Mouse (Mus musculus) Patski (cell line): Measurements from ENCODE around the gene Mdm4. TPM values are rescaled to one million over a fixed set of nuclear protein-coding genes. Genes with fewer than 3 reads are reported as not detected.

Experiments used
- ATAC-seq: fragments of 100-300 bp; one replicate; pipeline ENCODE4 v1.8.0; 2021
- CTCF ChIA-PET: fragments of 350-600 bp; sonication (Branson Sonifier 250); formaldehyde crosslinking; loops from one replicate; lab custom pipeline; 2022; ENCODE audit warnings: inconsistent platforms; lab: Charles Lee
- POLR2A ChIA-PET: fragments of 350-600 bp; sonication (Branson Sonifier 250); formaldehyde crosslinking; loops from one replicate; lab custom pipeline; 2022; ENCODE audit warnings: antibody characterized with exemption, inconsistent platforms; lab: Charles Lee
- DNase-seq: peaks from one replicate; pipeline ENCODE4 v3.0.0-alpha.2; 2011; ENCODE audit warnings: low read depth, low spot score
- H3K27me3 ChIP-seq: fragments of 371-371 bp; one replicate; pipeline ENCODE4 v1.5.1; 2021
- CTCF ChIP-seq: fragments of 100-300 bp; IDR thresholded peaks from one replicate; pipeline ENCODE4 v1.5.1; 2021
- in situ Hi-C: fragments of 300-500 bp; cut with MboI; formaldehyde crosslinking; loops from 3 replicates; pipeline ENCODE4 v1.11.1; 2018; ENCODE audit warnings: low pct_unique_long_range_greater_than_20kb, mixed read lengths
- polyA plus RNA-seq: library from polyadenylated mRNA; unstranded; gene quantifications from one replicate; pipeline ENCODE4 v1.2.3, GENCODE M21; 2021

Gene Mdm4
- polyA plus RNA-seq, 1 experiment from 2014 or later, result 59.2 TPM

GRCm38 (mm10) chr1:132930291-132930690 lies 100.1 kb downstream of the Mdm4 start:
- in situ Hi-C loops, result no loop called here
- CTCF ChIA-PET, result no interaction called here
- TF ChIP-seq CTCF, result no peak
- peaks cover 51% of the 10 kb centered on the region for H3K27me3 ChIP-seq
- no peak for DNase-seq
- ATAC-seq, result no peak
- POLR2A ChIA-PET, result no interaction called here

DNA sequence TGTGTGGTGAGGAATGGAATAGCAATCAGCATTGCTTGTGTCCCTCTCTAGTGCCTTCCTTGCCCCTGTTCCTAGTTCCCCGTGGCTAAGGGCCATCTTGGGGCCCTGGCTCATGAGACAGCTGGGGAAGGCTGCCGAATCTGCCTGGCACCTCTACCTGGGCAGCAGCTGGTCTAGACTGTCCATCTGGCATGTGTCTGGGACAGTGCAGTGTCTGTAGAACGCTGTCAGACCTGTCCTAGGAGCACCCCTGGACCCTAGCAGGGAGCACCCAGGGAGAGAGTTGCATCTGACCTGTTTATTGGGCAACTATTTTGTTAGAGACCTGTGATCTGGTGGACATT lies 101.5 kb downstream of the Mdm4 start:
- DNase-seq, result no peak
- in situ Hi-C loops, result no loop called here
- ChIA-PET CTCF (interaction anchor here (1.0 kb wide), 1 partner anchor 45 kb away, joined by 3 read pairs; no protein-coding TSS in a partner anchor), POLR2A (no interaction called here)
- TF ChIP-seq CTCF, result no peak
- no peak for ATAC-seq
- H3K27me3 ChIP-seq, result peaks cover 39% of the 10 kb centered on the region

DNA sequence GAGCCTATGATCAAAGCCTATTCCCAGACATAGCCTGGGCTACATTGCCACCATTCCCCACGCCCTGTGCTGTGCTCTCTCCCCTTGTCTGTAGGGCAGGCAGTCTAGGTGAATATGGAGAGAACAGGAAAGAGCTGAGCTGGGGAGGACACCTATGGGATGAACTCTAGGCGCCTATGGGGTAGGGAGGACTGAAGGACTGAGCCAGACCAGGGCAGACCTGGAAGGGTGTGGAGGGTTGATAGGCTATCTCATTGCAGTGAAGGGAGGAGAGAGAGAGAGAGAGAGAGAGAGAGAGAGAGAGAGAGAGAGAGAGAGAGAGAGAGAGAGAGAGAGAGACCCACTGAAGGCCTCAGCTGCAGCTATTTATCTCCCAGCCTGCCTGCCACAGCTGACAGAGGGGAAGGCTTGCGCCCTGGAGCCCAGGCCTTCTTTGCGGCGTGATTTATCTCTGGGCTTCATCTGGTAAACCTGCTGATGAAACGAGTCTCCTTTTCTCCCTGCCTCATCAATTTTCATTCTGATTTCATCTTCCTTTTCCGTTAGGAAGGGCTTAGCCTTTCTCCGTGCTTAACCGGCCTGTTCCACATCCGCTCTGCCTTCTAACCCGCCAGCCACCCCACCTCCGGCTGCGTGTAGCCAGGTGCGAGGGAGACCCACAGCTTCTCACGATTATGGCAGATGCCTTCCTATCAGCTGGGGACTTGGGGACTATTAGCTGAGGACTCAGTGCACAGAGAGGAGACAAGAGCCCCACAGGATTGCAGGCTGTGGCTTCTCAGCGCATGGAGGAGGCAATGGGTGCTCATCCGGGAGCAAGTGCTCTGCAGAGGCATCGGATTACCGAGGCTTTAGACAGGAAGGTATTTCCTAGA lies 102.1 kb downstream of the Mdm4 start:
- POLR2A ChIA-PET, result no interaction called here
- in situ Hi-C loops, result no loop called here
- ATAC-seq, result no peak
- TF ChIP-seq CTCF, result no peak
- peaks cover 40% of the 10 kb centered on the region for H3K27me3 ChIP-seq
- DNase-seq, result no peak
- CTCF ChIA-PET, result no interaction called here

DNA sequence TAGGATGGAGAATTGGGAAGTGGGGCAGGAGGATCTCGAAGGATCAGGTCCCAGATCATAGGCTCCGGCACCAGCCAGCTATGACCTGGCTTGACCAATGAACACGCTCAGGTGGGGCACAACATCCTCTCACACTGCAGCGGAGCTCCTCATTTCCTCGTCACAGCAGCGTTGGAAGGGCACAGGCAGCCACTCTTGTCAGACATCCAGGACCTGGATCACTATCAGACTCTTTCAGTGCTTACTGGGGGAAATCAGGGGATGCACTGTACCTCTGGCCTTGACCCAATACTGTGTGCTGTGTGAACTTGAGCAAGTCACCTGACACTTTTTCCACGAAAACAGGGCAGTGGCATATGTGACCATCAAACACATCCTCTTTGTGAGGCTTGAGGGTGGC lies 105.1 kb downstream of the Mdm4 start:
- TF ChIP-seq CTCF, result no peak
- ChIA-PET CTCF (no interaction called here), POLR2A (interaction anchor here (0.5 kb wide), 1 partner anchor 159 kb away, joined by 3 read pairs; no protein-coding TSS in a partner anchor)
- no peak for DNase-seq
- in situ Hi-C loops, result no loop called here
- H3K27me3 ChIP-seq, result peaks cover 33% of the 10 kb centered on the region
- ATAC-seq, result no peak

DNA sequence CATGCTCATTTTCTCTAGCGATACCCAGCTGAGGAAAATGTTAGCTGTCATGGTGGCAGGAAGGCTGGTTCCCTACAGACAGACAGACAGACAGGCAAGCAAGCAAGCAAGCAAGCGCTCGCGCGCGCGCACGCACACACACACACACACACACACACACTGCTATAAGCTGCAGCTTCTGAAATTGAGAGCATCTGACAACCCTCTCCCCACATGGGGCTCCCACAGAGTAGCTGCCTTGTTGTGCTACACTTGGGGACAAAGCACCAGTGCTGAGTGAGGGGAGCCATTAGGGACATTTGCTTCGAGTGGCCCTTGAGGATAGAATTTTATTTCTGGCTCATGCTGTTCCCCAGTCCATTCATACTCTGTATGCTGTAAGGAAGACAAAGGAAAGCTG lies 108.1 kb downstream of the Mdm4 start:
- peaks cover 34% of the 10 kb centered on the region for H3K27me3 ChIP-seq
- DNase-seq (no peak), ATAC-seq (no peak)
- CTCF ChIA-PET, result no interaction called here
- POLR2A ChIA-PET, result no interaction called here
- no peak for TF ChIP-seq CTCF
- in situ Hi-C loops, result no loop called here

DNA sequence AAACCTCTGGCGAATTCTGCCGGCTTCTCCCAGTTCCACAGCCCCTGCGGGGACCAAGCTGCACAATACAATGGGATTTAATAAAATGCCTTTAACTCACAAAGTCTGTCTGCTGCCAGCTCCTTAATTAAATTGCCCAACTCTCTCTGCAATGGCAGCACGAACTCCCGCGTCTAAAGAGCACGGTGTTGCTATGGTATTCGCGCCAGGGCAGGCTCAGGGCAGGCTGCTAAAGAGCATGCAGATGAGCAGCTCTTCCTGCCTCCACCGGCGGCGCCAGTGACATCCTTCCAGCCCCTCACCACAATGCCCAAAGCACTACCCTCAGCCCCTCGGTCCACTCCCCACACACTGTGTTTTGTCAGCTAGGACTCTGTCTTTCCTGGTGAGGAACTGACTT lies 109.3 kb downstream of the Mdm4 start:
- ChIA-PET POLR2A (no interaction called here), CTCF (no interaction called here)
- DNase-seq (no peak), ATAC-seq (no peak)
- no peak for TF ChIP-seq CTCF
- in situ Hi-C loops, result no loop called here
- H3K27me3 ChIP-seq, result peaks cover 26% of the 10 kb centered on the region

GRCm38 (mm10) chr1:132919258-132919657 lies 111.1 kb downstream of the Mdm4 start:
- in situ Hi-C loops, result no loop called here
- POLR2A ChIA-PET, result no interaction called here
- CTCF ChIA-PET, result no interaction called here
- no peak for DNase-seq
- TF ChIP-seq CTCF, result no peak
- peaks cover 21% of the 10 kb centered on the region for H3K27me3 ChIP-seq
- ATAC-seq, result no peak

DNA sequence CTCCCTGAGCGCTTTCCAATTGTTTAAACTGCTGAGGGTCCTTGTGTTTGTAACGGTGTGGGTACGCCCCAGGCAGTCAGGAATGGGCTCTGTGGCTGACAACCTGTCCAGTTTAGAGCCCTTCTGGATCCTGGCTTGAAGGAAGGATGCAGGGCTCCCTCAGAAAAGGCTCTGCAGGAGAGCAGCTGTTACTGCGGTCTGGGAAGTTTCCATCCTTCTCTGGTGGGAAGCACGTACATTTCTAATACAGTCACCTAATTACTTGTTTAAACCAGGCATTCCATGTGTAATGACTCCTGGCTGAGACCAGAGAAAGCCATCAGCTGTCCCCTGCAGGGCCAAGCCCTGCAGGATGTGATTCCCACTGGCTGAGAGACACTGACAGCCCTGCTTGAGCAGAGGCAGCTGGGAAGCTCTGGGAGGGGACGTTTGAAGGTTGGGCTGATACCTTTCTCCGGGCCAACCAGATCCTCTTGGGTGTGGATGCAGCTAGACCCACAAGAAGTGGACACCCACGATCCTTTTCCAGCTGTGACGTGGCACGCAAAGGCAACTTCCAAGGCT lies 112.2 kb downstream of the Mdm4 start:
- ChIA-PET POLR2A (no interaction called here), CTCF (no interaction called here)
- in situ Hi-C loops, result no loop called here
- TF ChIP-seq CTCF, result no peak
- ATAC-seq, result no peak
- H3K27me3 ChIP-seq, result peaks cover 16% of the 10 kb centered on the region
- no peak for DNase-seq

GRCm38 (mm10) chr1:132917554-132917953 lies 112.8 kb downstream of the Mdm4 start:
- ChIA-PET CTCF (no interaction called here), POLR2A (no interaction called here)
- TF ChIP-seq CTCF, result no peak
- in situ Hi-C loops, result no loop called here
- DNase-seq (no peak), ATAC-seq (no peak)
- peaks cover 14% of the 10 kb centered on the region for H3K27me3 ChIP-seq

DNA sequence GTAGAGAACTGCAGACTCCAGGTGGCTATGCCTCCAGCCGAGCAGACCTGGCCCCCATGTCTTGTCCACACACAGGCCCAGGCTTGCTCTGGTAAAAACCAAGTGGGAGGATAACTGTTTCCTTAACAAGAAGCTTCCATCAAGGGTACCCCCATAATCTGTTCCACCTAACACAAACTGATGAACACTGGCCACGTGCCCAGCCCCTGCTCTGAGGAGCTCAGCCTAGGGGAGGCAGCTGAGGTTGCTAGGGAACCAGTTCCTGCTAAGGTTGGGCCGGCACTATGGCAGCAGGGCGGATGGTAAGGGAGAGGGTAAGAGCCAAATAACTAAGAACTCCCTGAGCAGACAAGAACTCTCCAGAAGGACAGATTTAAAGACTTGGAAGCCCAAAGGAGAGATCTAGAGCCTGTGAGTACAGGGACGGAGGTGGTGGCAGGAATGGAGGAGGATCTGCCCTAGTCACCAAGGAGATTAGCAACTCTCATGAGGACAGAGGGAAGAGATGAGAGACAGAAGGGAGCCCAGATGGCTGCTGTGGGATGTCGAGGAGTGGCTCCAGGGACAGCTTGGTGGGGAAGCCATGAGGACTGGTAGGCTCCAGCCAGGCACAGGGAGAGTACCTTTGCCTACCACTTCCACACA lies 114.4 kb downstream of the Mdm4 start:
- ATAC-seq (no peak), DNase-seq (no peak)
- peaks cover 19% of the 10 kb centered on the region for H3K27me3 ChIP-seq
- POLR2A ChIA-PET, result no interaction called here
- CTCF ChIA-PET, result no interaction called here
- in situ Hi-C loops, result no loop called here
- no peak for TF ChIP-seq CTCF
